Mouse (Mus musculus): ENCODE data around the gene Gfpt1. TPM values are rescaled to one million over a fixed set of nuclear protein-coding genes. Genes with fewer than 3 reads are reported as not detected.
A peak's percentile ranks its signal among the peaks of the same experiment; 100 is the strongest.

The Gfpt1 gene
- polyA plus RNA-seq, 2 experiments from 2014 or later: 21.8 to 27.7 TPM

DNA sequence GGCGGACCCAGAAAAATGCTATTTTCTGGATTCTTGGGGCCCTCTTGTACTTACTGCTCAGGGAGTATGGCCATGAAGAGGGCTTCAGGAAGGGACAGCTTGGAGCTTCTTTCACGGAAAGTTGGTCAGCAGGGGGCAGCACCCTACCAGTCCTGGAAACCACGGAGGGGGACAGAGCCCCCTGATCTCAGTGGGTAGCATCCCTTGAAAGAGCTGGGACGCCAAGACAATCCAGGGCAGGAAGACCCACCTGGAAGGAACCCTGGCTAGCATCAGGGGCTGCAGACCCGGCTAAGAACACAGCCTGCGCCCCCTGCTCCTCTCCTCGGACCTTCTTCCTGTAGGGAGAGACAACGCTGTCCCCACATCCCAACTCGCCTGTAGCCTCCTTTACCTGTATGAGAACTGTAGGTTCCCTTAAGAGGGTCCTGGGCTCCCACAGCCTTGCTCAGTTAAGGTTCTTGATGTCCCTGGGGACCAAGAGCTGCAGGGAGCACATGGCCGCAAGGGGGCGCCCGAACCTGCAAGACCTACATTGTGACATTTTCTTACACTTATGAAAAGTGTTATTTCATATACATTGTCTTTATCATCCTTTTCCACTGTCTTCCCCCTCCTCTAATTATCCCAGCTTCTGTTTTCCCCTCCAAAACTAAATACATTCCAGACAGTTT is 58.8 kb downstream of the Gfpt1 start:
- peak; percentile 58 for ATAC-seq

GRCm38 (mm10) chr6:87101955-87102353 is 59.3 kb downstream of the Gfpt1 start:
- no peak for ATAC-seq

DNA sequence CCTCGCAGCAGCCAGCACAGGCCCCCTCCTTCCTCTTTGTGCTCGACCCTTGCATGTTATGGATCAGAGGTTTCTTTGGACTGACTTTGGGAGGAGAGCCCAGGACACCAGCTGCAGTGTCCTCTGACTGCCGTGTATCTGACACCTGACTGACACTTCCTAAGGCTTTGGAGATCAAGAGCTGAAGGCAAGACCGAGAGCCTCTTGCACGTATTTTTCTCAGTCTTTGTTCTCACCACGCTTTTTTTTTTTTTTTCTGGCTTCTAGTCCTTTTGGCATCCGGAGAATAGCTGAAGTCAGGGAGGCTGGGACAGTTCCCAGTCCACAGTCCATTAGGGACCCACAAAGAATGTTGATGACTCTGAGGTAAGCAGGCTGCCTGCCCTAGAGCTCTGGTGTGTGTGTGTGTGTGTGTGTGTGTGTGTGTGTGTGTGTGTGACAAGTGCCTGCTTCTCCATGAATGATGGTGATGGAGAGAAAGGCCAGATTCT is 59.8 kb downstream of the Gfpt1 start:
- ATAC-seq: no peak

DNA sequence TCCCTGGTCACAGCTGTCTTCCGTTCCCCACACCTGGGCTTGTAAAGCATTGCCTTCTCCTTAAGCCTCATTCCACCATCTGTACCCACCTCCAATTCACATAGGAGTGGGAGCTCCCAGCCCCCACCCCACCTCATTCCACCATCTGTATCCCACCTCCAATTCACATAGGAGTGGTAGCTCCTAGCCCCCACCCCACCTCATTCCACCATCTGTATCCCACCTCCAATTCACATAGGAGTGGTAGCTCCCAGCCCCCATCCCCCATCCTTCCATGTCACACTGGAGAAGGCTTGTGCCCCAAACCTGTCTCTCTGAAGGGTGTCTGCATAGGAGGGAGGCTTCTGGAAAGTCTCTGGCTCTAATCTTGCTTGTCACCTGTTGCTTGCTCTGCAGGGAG is 60.7 kb downstream of the Gfpt1 start:
- no peak for ATAC-seq

GRCm38 (mm10) chr6:87104123-87104796 is 61.6 kb downstream of the Gfpt1 start, which contains the start of gene D6Ertd527e:
Gene D6Ertd527e, plus strand, starts transcription at chr6:87104746.
- ATAC-seq: no peak

GRCm38 (mm10) chr6:87111493-87111892 is 68.8 kb downstream of the Gfpt1 start:
- no peak for ATAC-seq

- ATAC-seq: no peak
These were observed 69.5 kb downstream of the Gfpt1 start for GRCm38 (mm10) chr6:87112125-87112524.

- ATAC-seq: no peak
These were observed 73.3 kb downstream of the Gfpt1 start for GRCm38 (mm10) chr6:87115981-87116380.

- ATAC-seq: no peak
These were observed 74.0 kb downstream of the Gfpt1 start for GRCm38 (mm10) chr6:87116596-87116995.

GRCm38 (mm10) chr6:87119066-87119837 is 76.6 kb downstream of the Gfpt1 start:
- ATAC-seq: no peak

DNA sequence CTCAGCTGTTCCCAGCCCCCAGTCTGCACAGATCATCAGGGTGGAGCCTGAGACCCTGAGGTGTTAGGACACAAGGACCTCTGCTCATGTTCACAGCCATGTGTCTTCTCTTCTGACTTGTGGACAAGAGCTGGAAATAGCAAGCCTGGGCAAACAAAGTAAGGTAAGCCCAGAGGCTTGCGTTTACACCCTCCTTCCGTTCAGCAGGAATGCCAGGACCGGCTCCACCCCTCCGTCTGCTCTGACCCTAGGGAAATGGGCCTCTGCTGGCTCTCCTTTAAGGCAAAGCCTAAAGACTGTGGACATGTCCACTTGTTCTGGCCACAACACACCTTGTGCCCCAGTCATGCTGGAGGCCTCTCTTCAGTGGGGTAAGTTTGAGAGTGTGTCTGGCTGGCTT is 77.3 kb downstream of the Gfpt1 start:
- ATAC-seq: no peak

DNA sequence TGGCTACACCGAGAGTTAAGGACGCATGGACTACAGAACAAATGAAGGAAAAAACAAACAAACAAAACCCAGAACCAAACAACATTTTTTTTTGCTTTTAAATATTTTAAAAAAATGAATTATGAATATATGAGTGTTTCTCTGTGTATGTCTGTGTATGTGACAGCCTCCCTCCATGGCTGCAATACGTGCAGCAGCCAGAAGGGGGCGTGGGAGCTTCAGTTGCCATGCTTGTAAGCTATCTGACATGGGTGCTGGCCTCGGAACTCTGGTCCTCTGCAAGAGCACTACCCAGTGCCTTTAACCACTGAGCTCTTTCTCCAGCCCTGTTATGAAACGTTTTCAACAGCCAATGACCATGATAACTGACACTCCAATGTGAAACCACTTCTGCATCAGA is 78.0 kb downstream of the Gfpt1 start:
- ATAC-seq: no peak

- no peak for ATAC-seq
These were observed 79.3 kb downstream of the Gfpt1 start for GRCm38 (mm10) chr6:87121961-87122360.

- no peak for ATAC-seq
These were observed 80.8 kb downstream of the Gfpt1 start for GRCm38 (mm10) chr6:87123406-87123805.

GRCm38 (mm10) chr6:87123973-87124372 is 81.3 kb downstream of the Gfpt1 start:
- ATAC-seq: no peak

DNA sequence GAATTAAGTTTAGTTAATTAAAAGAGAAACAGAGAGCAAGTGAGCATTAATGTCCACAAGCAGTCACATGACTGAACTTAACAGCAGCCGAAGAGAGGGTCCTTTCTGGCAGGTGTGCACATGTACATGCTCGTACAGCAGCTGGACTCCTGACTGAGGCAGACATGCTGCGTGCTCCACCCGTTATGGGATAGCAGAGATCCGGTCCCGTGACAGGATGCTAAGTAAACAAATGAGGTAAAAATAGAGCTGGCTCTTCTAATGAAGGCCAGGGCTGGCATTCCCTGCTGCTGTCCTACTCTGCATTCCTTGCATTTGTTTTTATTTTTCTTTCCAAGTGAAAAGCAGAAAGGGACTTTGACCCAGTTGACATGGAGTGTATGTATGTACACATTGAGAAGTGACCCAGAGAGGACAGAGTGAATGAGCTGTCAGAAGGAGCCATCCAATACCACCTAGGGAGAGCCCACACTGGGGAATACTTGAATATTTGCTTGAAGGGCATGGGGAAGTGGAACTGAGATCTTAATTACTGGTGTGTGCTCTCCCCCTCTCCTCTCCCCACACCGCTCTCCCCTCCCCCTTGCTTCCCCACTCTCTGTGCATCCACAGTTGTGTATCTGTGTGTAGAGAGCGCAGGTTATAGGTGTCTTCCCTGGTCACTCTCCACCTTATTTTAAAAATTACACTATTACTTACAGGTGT is 84.6 kb downstream of the Gfpt1 start:
- no peak for ATAC-seq

DNA sequence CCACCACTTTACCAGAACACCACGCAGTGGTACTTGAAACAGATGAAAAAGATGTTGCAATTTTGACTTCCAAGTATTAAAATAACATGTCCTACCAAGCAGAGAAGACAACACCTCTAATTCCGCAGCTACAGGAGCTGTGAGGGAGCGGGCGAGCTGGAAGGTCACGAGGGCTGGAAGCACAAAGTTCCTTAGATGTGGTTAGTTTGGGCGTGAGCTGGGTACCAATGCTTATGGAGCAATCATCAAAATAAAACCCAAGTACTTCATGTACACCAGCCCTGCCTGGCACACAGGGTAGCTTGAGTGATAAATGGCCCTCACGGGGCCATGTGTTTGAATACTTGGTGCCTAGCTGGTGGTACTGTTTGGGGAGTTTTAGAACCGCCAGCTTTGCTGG is 87.2 kb downstream of the Gfpt1 start:
- no peak for ATAC-seq

DNA sequence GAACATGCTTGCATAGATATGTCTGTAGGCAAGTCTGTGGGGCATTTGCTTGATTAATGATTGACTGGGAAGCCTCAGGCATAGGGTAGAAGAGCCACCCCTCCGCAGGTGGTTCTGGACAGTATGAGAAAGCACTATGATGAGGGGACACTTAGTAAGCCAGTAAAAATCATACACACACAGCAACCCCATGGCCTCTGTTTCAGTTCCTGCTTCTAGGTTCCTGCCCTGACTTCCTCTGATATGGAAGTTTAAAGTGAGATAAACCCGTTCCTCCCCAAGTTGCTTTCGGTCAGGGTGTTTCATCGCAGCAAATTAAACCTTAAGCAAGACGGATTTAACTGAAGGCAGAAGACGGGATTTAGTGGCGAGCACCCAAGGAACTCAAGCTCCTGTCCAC is 88.0 kb downstream of the Gfpt1 start:
- no peak for ATAC-seq

DNA sequence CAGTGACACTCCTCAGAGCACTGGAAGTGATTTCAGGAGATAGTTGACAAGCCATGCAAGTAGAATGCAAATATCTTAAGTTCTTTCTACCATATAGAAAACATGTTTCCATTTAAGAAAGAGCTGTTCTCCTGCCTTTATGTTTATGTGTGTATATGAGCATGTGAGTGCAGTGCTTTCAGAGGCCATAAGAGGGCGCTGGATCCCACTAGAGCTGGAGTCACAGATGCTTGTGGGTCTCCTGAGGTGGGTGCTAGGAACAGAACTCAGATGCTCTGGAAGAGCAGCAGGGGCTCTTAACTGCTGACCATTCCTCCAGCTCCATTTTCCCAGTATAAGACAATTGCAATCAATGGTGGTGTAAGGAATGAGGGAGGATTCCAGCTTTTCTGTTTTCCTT is 88.4 kb downstream of the Gfpt1 start:
- no peak for ATAC-seq

DNA sequence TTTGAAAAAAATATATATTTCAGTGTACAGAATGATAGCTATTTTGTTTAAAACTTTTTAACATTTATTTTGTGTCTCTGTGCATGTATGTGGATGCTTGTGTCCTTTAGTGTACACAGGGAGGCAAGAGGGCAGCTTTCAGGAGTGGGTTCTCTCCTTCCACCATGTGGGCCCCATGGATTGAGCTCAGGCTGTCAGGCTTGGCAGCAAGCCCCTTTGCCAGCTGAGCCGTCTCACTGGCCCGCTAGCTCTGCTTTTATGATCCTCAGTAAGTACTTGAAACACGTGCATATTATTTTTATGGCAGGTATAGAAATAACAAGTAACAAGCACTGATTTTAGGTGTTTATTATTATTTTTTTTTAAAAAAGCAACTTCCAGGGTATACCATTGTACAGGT is 90.9 kb downstream of the Gfpt1 start:
- ATAC-seq: no peak

- ATAC-seq: no peak
These were observed 91.4 kb downstream of the Gfpt1 start for GRCm38 (mm10) chr6:87133966-87134546.

- no peak for ATAC-seq
These were observed 95.8 kb downstream of the Gfpt1 start for GRCm38 (mm10) chr6:87138479-87138878.
